Mouse (Mus musculus) cerebellum, adult 2 months (tissue): ENCODE data around the gene Ranbp9. TPM values are rescaled to one million over a fixed set of nuclear protein-coding genes. Genes with fewer than 3 reads are reported as not detected.
A peak's percentile ranks its signal among the peaks of the same experiment; 100 is the strongest.

ENCODE experiments used
- DNase-seq, 2 experiments: peaks; one replicate each; pipeline ENCODE4 v3.0.0; 2021
- H3K27ac ChIP-seq: fragments of 200-500 bp; 2 replicates; pipeline ENCODE4 v1.5.1; 2012; ENCODE audit warnings: low read length, control low read depth, inconsistent platforms; ENCODE audit not compliant: insufficient read depth
- H3K27me3 ChIP-seq: fragments of 200-500 bp; 2 replicates; pipeline ENCODE4 v1.6.1; 2012; ENCODE audit warnings: inconsistent platforms, mild to moderate bottlenecking, low read length, moderate library complexity; ENCODE audit not compliant: control insufficient read depth, insufficient read depth
- H3K4me1 ChIP-seq: fragments of 200-500 bp; 2 replicates; pipeline ENCODE4 v1.6.1; 2011; ENCODE audit warnings: low read length; ENCODE audit not compliant: control insufficient read depth, insufficient read depth
- H3K4me3 ChIP-seq: fragments of 200-500 bp; replicated peaks from 2 replicates; pipeline ENCODE3; 2011; ENCODE audit warnings: mild to moderate bottlenecking, low read depth, low read length, control low read depth; ENCODE audit not compliant: insufficient read depth
- CTCF ChIP-seq: fragments of 200-500 bp; IDR thresholded peaks from 2 replicates; pipeline ENCODE4 v1.5.1; 2011; ENCODE audit warnings: low read depth, mild to moderate bottlenecking, control low read depth, low read length, moderate library complexity, borderline replicate concordance; ENCODE audit not compliant: insufficient read depth
- POLR2A ChIP-seq: fragments of 200-500 bp; IDR thresholded peaks from 2 replicates; pipeline ENCODE4 v1.6.1; 2011; ENCODE audit warnings: low read length, control low read depth, borderline replicate concordance; ENCODE audit not compliant: insufficient read depth
- WGBS: fragments of 180-500 bp; shearing (Covaris S2); methylation state at CpG from one replicate; pipeline ENCODE4 v1.1.7; 2018; 5-methylcytosine and 5-hydroxymethylcytosine counted together
- polyA plus RNA-seq: library from polyadenylated mRNA; depleted of rRNA; stranded (reverse); fragments of >200 nt; gene quantifications from 2 replicates; pipeline ENCODE4 v1.2.3, GENCODE M21; 2012

Gene Ranbp9
- polyA plus RNA-seq, 1 experiment, result 61.6 TPM

GRCm38 (mm10) chr13:43440376-43440775 is 40.7 kb downstream of the Ranbp9 start:
- no peak for TF ChIP-seq CTCF
- no peak for DNase-seq
- Histone ChIP-seq H3K27ac (no peak overlapping the region), H3K4me3 (no peak overlapping the region), H3K4me1 (peaks cover 2% of the 10 kb centered on the region; the same call in 1 of the 2 replicates), H3K27me3 (no peaks in the 10 kb centered on the region)
- 97% methylated on average over 1 of the region's 1 CpGs for WGBS

- H3K4me3 ChIP-seq, result no peak overlapping the region
- no peaks in the 10 kb centered on the region for H3K4me1 ChIP-seq
- 82% methylated on average over 2 of the region's 2 CpGs for WGBS
- DNase-seq, result no peak
- TF ChIP-seq CTCF, result no peak
- TF ChIP-seq POLR2A, result no peak
- no peaks in the 10 kb centered on the region for H3K27me3 ChIP-seq
- H3K27ac ChIP-seq, result no peak overlapping the region
Observed at GRCm38 (mm10) chr13:43433395-43433794, 47.7 kb downstream of the Ranbp9 start.

DNA sequence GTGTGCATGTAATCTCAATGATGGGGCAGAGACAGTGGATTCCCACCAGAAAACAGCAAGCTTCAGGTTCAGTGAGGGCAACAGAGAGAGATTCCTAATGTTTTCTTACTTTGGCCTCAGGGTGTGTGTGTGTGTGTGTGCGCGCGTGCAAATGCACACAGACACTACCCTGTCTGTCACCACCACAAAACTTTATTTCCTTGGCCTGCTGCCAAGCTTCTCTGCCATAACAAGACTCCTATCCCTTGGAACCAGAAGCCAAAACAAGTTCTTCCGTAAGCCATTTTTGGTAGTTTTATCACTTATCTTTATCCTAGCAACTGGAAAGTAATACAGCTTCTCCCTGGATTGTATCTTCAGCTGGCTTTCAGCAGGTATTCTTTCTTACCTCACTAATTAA is 52.6 kb downstream of the Ranbp9 start:
- Histone ChIP-seq H3K4me1 (no peaks in the 10 kb centered on the region), H3K27ac (no peak overlapping the region), H3K4me3 (no peak overlapping the region), H3K27me3 (no peaks in the 10 kb centered on the region)
- WGBS, result 87% methylated on average over 4 of the region's 4 CpGs
- no peak for DNase-seq
- TF ChIP-seq POLR2A, result no peak
- TF ChIP-seq CTCF, result no peak

DNA sequence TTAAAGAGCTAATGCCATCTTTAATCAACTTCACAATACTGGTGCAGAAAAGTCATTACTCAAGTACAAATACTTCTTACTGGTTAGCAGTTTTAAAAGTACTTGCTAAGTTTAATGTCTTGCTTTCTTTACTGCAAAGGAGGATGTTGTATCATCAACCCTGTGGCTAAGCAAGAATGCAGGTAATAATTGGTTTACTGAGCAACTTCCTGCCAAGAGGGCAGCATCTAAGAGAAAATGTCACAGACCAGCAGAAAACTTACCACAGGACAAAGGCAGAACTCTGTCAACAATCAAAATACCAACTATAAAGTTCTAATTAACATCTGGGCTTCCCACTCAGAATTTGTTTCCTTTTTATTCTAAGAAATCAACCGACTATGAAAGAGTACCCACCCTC is 65.8 kb downstream of the Ranbp9 start:
- no peaks in the 10 kb centered on the region for H3K4me1 ChIP-seq
- DNase-seq, result no peak
- no peak for TF ChIP-seq CTCF
- TF ChIP-seq POLR2A, result no peak
- H3K27ac ChIP-seq, result no peak overlapping the region
- H3K27me3 ChIP-seq, result no peaks in the 10 kb centered on the region
- 82% methylated on average over 1 of the region's 1 CpGs for WGBS
- H3K4me3 ChIP-seq, result no peak overlapping the region

DNA sequence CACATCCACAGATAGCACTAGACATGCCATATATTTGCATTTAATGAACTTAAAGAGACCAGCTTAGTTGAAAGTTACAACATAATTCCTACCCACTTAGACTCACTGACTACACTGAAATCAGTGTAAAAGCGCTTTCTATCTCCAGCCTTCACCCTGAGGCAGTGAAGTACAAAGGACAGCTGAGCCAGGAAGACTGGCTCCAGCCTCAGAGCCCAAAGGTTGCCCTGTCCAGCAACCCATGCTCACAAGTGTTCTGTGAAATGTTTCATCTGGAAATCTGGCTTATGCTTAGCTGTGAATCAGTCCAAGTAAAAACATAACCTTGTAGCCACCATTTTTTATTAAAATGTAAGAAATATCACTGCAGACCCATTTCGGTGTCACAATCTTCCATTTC is 67.5 kb downstream of the Ranbp9 start:
- no peaks in the 10 kb centered on the region for H3K4me1 ChIP-seq
- 94% methylated on average over 2 of the region's 2 CpGs for WGBS
- TF ChIP-seq POLR2A (no peak), CTCF (no peak)
- DNase-seq, result no peak
- no peak overlapping the region for H3K4me3 ChIP-seq
- H3K27ac ChIP-seq, result no peak overlapping the region
- no peaks in the 10 kb centered on the region for H3K27me3 ChIP-seq

DNA sequence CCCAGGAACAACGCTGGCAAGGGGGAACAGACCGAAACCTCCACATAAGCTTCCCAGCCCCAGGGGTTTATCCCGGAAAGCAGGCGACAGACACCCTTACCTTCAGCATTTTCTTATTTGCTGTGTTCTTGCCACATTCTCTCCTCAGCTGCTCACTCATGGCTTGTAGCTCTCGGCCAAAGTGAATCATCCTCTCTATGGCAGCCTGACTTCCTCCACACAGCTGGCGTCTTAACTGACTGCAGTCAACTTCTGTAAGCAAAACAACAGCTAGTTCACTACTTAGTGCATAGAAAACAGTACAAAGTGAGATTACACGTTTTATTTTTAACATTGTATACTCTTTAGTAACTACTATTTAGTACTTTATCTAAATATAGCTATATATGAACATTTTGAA is 68.8 kb downstream of the Ranbp9 start:
- no peak for DNase-seq
- Histone ChIP-seq H3K4me1 (no peaks in the 10 kb centered on the region), H3K27ac (no peak overlapping the region), H3K27me3 (no peaks in the 10 kb centered on the region), H3K4me3 (no peak overlapping the region)
- 87% methylated on average over 7 of the region's 7 CpGs for WGBS
- TF ChIP-seq POLR2A, result no peak
- no peak for TF ChIP-seq CTCF

DNA sequence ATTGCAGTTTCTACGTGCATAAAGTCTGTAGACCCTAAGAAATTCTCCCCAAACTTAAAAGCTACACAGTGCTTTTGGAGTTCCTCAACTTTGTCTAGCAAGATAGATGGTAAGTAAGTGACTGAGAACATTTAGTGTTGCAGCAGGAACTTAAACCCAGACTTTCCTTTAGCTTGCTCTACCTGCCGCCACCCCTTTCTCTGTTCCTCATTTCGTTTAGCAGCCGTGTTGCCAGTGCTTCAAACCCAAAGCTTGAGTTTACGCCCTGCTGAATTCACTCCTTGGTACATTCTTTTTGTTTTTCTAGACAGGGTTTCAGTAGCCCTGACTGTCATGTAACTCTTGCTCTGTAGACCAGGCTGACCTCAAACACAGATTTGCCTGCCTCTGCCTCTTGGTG is 81.5 kb downstream of the Ranbp9 start:
- no peak for TF ChIP-seq CTCF
- no peak for TF ChIP-seq POLR2A
- 80% methylated on average over 5 of the region's 5 CpGs for WGBS
- Histone ChIP-seq H3K27ac (no peak overlapping the region), H3K4me1 (peaks cover 6% of the 10 kb centered on the region; the same call in 1 of the 2 replicates), H3K4me3 (no peak overlapping the region), H3K27me3 (no peaks in the 10 kb centered on the region)
- no peak for DNase-seq

- DNase-seq, result peak; percentile 94 to 99
- Histone ChIP-seq H3K4me3 (peak within 1 kb of the TSS; percentile 73), H3K27me3 (no peaks in the 10 kb centered on the region), H3K27ac (peak within 1 kb of the TSS; percentile 91), H3K4me1 (peaks cover 6% of the 10 kb centered on the region; the same call in 1 of the 2 replicates)
- TF ChIP-seq POLR2A (peak; percentile 89), CTCF (peak; percentile 72)
- 1% methylated on average over 71 of the region's 72 CpGs for WGBS
Observed at GRCm38 (mm10) chr13:43398297-43399080, 82.6 kb downstream of the Ranbp9 start, which contains the start of gene Nol7. Gene Nol7 (plus strand): TSS chr13:43398390.
